Mouse (Mus musculus): Measurements from ENCODE around the gene Cdc42ep4.

Cdc42ep4 gene

DNA sequence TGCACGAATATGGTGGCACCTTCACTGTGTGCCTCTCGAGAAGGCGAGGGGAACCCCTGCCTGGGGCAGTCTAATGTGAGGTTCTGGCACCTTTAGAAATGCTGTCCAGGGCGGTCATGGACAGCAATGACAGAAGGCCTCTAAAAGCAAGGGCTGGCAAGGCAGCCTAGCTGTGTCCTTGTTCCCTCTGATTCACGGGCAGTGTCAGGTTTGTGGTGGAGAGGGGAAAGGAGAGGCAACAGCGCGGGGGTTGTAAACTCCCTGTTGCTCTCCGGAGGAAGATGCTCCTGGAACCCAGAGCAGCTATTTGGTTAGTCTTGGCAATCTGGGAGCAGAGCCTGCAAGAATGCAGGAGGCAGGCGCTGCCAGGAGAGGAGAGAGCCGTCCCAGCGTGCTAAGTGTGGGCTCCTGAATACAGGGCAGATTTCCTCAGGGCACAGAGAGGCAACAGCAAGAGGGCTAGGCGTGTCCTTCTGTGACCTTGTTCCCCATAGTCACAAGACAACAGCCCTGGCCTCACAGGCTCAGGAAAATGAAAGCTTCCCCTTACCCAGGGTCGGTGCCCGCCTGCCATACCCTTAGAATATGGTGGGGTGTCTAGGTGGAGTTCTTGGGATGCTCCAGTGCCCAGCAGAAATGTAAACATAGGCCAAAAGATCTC, 25.3 kb upstream of the Cdc42ep4 start:
- DNase-seq: no peak

DNA sequence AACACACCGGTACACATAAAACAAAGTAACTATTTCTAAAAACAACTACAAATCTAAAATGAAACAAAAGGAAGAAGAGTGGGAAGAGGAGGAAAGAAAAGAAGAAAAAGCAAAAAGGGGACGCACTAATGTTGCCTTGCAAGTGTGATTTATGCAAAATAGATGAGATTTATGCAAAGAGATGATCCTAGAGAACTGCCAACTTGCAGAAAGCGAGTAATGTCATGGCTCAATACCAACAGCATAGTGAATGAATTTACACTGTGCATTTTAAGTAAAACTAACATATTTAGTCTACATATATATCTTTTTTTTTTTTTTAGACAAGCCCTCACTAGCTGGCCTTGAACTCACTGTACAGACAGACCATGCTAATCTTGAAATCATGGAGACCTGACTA, 23.1 kb upstream of the Cdc42ep4 start:
- no peak for DNase-seq

DNA sequence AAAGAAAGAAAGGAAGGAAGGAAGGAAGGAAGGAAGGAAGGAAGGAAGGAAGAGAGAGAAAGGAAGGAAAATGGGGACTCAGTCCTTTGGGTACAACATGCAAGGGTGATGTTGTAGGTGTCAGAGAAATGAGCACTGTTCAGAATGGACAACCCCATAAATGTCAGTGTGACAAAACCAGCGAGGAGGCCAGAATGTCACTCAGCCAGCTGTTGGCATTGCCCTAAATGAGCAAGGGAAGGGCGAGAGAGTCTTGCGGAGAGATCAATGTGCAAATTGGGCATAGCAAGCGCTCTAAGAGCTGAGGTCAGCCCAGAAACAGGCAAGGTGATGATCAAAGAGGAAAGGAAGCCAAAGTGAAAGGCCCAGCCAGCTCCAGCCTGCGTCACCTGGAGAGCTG, 21.5 kb upstream of the Cdc42ep4 start:
- DNase-seq: no peak

GRCm38 (mm10) chr11:113771187-113771586, 19.5 kb upstream of the Cdc42ep4 start:
- no peak for DNase-seq

DNA sequence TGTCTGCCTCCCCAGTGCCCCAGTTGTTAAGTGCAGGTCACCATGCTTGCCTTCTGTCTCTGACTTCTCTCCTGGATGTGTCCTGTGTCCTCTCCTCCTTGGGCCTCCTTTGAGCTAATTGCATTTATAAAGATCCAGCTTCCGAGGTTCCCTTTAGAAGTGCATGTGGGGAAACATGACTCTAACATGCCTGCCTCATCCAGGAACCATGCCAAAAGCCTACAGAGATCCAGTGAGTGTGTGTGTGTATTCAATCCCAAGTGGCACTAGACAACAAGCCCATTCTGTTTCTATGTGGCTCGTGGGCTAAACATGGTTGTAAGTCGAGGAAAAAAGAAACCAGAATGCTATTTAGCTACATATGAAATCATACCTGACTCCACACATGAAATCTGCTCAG, 16.7 kb upstream of the Cdc42ep4 start:
- DNase-seq: no peak

- DNase-seq: no peak
Observed at GRCm38 (mm10) chr11:113767285-113767684, 15.6 kb upstream of the Cdc42ep4 start.

DNA sequence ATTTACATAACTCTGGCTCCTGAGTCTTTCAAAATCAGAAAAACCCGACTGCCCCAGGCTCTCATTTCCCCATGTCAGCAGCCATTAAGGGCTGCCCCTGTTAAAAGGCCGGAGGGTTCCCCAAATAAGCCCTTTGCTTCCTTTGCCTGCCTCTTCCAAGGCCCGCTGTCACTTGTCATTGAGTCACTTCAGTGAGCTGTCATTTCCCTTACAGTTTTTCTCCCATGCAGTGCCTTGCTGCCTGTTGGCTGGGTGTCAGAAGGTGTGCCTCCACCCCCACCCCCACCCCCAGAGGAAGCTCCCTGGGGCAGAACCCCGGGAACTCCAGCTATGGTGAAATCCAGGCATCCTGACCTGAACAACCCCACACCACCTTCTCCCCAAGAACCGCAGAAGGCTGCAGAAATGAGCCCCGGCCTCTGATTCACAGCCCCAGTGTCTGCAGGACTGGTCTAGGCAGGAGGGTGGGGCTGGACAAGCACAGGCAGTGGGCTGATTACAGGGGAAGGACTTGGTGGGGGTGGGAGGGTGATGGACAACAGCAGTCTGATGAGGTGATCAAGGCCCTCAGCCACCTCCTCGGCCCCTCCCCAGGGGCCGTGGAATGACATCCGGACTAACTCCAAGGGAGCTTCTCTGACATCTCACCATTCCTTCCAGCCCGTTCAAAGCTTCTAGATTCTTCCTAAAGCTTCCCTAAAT, 14.8 kb upstream of the Cdc42ep4 start:
- DNase-seq: no peak

DNA sequence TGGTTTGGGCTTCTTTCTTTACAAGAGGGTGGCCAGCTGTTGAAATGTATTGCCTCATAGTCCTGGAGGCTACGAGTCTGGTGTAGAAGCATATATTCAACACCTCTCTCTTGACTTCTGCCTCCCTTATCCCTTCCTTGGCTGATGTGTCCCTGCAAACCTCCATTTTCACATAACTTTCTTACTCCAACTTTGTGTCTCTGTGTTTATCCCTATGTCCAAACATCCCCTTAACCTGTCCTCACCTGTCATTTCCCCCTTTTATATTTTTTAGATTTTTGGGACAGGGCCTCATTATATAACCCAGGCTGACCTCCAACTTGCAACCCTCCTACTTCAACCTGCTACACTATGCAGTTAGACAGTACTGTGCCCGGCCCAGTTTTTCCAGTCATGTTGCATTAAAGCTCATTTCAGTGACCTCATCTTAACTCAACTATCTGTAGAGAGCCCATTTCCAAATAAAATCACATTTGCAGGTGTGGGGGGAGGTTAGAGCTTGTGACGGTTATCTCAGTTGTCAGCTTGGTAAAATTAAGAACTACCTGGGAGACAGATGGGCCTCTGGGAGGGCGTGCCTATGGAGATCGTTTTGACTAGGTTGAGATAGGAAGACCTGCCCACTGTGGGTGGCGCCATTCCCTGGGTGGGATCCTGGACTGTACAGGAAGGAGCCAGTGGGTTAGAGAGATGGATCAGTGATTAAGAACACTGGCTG, 12.6 kb upstream of the Cdc42ep4 start:
- DNase-seq: no peak

- no peak for DNase-seq
Observed at GRCm38 (mm10) chr11:113763449-113763848, 11.8 kb upstream of the Cdc42ep4 start.

GRCm38 (mm10) chr11:113762136-113762797, 10.6 kb upstream of the Cdc42ep4 start:
- DNase-seq: no peak

DNA sequence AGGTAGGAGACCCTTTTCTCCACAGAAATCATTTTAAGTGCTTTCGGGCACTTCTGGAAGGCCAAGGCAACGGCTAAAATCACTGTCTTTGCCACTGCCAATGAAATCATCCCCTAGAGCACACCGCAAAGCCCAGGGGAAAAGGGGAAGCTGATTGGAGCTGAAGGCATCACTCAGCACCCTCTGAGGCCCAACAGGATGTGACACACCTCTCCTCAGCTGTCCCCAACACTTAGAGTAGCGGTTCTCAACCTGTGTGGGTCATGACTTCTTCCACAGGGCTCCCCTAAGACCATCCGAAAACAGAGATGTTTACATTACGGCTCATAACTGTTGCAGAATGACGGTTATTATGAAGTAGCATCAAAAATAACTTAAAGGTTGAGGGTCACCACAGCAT, 10.0 kb upstream of the Cdc42ep4 start:
- DNase-seq: no peak

- no peak for DNase-seq
Observed at GRCm38 (mm10) chr11:113760476-113760875, 8.8 kb upstream of the Cdc42ep4 start.

DNA sequence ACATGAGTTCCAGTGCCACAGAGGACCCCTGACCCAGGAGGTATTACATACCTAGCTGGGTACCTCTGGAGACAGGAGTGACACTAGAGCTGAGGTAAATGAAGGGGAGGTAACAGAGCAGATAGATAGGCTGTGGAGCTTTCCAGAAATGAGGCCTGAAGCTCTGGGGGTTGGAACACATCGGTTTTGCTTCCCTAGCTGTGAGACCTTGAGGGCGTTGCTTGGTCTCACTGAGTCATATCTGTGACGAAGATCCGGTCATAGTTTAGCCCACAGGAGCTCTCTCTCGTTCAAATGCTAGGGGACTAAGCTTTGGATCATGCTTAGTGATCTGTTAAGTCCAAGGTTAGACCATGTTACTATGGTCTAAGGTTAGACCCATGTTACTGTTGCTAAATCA, 7.2 kb upstream of the Cdc42ep4 start:
- DNase-seq: no peak

DNA sequence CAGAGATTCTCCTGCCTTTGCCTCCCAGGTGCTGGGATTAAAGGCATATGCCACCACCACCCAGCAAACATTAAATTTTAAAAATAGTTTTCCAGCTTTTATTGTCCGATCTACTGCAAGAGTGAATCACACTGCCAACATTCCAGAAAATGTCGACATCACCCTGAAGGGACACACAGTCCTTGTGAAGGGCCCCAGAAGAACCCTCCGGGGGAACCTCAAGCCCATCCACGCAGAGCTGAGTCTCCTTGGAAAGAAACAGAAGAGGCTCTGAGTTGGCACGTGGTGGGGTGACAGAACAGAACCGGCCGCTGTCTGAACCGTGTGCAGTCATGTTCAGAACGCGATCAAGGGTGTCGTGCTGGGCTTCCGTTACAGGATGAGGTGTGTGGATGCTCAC, 4.9 kb upstream of the Cdc42ep4 start:
- no peak for DNase-seq

DNA sequence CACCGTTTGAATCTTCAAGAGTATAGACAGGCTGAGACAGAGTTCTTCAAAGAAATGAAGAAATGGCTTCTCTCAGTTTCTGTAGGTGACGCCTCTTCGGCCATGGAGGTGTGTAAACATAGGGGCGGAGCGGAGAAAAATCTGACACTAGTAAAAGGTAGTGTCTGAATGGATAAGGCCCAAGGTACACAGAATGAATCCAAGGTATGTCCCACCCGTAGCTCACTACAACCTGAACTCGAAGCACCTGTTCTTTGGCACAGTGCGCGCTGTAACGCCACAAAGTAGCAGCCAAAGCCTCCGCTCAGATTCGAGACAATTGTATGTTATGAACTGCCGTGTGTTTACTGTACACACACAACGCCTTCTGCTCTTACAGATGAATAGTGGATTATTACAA, 4.2 kb upstream of the Cdc42ep4 start:
- no peak for DNase-seq

GRCm38 (mm10) chr11:113754845-113755244, 3.2 kb upstream of the Cdc42ep4 start:
- DNase-seq: no peak

- no peak for DNase-seq
Observed at GRCm38 (mm10) chr11:113752685-113753430, 1.2 kb upstream of the Cdc42ep4 start.

DNA sequence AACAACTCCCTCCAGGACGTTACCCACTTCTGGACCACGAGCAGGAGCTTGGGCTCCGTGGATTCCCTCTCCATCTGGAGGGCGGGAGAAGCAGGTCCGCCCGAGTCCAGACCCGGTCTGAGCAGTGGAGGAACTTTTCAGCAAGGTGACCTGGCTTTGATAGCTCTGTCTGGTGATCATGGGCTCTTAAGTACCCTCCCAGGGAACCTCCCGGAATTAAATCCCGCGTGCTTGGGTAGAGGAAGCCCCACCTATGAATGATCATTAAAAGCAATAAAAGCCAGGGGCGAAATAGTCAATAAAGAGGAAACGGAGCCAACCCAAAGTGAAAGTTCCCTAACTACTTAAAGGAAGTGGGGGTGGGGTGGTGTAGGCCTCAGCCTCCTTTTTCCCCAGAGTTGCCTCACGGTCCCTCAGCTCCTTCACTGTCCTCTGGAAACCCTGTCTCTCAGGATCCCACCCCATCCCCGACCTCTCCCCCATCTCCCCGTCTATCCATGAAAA, 529 bp upstream of the Cdc42ep4 start:
- DNase-seq: no peak

GRCm38 (mm10) chr11:113750571-113751483, 854 bp downstream of the Cdc42ep4 start:
- DNase-seq: peak; percentile 61

- DNase-seq: no peak
Observed at GRCm38 (mm10) chr11:113749749-113750351, 1.8 kb downstream of the Cdc42ep4 start.

All from right cerebral cortex, postnatal 14 days (tissue).